ENCODE assay signal across 21 mouse cellular contexts in genomic region chrX:120287502-120287901, GRCm38 (mm10). TPM values are rescaled to one million over a fixed set of nuclear protein-coding genes. Genes with fewer than 3 reads are reported as not detected.
A peak's percentile ranks its signal among the peaks of the same experiment; 100 is the strongest.
DNase-seq lines count a peak whose midpoint lies in the region; ATAC-seq and TF ChIP-seq lines count a peak whose summit lies in the region.
"Had no signal": no experiment of that assay in that cellular context is flagged by ENCODE, and none has a peak within 500 bp of the region (broad histone marks: within the 10 kb centered on the region; RNA-seq: fewer than 3 reads in every experiment).

No protein-coding gene starts in this region.

- no peak overlapping the region for H3K27ac ChIP-seq in heart, adult 2 months
- H3K27ac ChIP-seq in layer of hippocampus, adult 2 months = no peak overlapping the region
- no peak overlapping the region for H3K27ac ChIP-seq in MEL (ENCODE audit: control insufficient read depth, low read depth, low read length)
- H3K27ac ChIP-seq: embryonic facial prominence, embryonic 15.5 days; forebrain, embryonic 15.5 days; liver, embryonic 13.5 days had no signal

- no peaks in the 10 kb centered on the region for H3K79me2 ChIP-seq in heart, adult 2 months (replicated peaks; ENCODE audit: control insufficient read depth, insufficient read depth, low read length)
- no peaks in the 10 kb centered on the region for H3K79me2 ChIP-seq in MEL (ENCODE audit: control insufficient read depth, insufficient read depth, low read length, poor library complexity)

- ATAC-seq in cerebellum, adult (ENCODE audit: insufficient number of reproducible peaks, low FRiP score, low TSS enrichment) = no peak
- ATAC-seq: forebrain, embryonic 15.5 days; Patski had no signal

- peaks cover 2% of the 10 kb centered on the region; the same call in 1 of the 2 replicates for H3K27me3 ChIP-seq in heart, adult 2 months (ENCODE audit: control insufficient read depth, insufficient read depth, low read length)
- no peaks in the 10 kb centered on the region for H3K27me3 ChIP-seq in MEL (ENCODE audit: control insufficient read depth in 1 of 2, insufficient read depth in 2 of 2, low read length in 2 of 2)
- H3K27me3 ChIP-seq: forebrain, embryonic 15.5 days had no signal

- TF ChIP-seq CTCF in heart, adult 2 months (IDR thresholded peaks at IDR 0.05) = peak; percentile 16; the same call in 1 of the 2 replicates
- peak; percentile 75 for TF ChIP-seq CTCF in layer of hippocampus, adult 2 months (conservative IDR thresholded peaks at IDR 0.05)
- TF ChIP-seq CTCF in MEL (IDR thresholded peaks at IDR 0.05 in 2 of 3, conservative IDR thresholded peaks at IDR 0.05 in 1 of 3; ENCODE audit: control insufficient read depth in 1 of 3, insufficient read depth in 1 of 3, low read depth in 2 of 3, low read length in 3 of 3, poor library complexity in 1 of 3, severe bottlenecking in 1 of 3) = peak in 2 of 3 experiments; percentile 25 to 70; a peak in 4 of 6 replicates

- peak; percentile 2 to 6 for DNase-seq in cerebellum, adult 18-20 months
- no peak for DNase-seq in heart, adult 2 months
- DNase-seq in heart, postnatal 10 days = no peak
- DNase-seq in layer of hippocampus, adult 2 months (ENCODE audit: low spot score in 2 of 2) = no peak
- no peak for DNase-seq in layer of hippocampus, adult 9-10 months (ENCODE audit: low spot score)
- peak; percentile 67 for DNase-seq in MEL (ENCODE audit: low read depth, low spot score)
- no peak for DNase-seq in adipocyte (ENCODE audit: low spot score)
- DNase-seq: cerebellum, adult 9-11 months; heart, adult 18-20 months; heart, postnatal 14 days; kidney, postnatal 10 days; left cerebral cortex, postnatal 4 days; liver, embryonic 13.5 days; right cerebral cortex, postnatal 14 days; thymus, postnatal 4 days had no signal

- no peaks in the 10 kb centered on the region; the same call in 1 of the 2 replicates for H3K4me1 ChIP-seq in heart, adult 2 months (ENCODE audit: control insufficient read depth, insufficient read depth, low read length)
- H3K4me1 ChIP-seq in MEL (ENCODE audit: control insufficient read depth in 1 of 2, insufficient read depth in 2 of 2, low read length in 2 of 2) = peaks cover 0 to 2% of the 10 kb centered on the region in 2 experiments; a peak in 1 of 4 replicates
- H3K4me1 ChIP-seq: embryonic facial prominence, embryonic 15.5 days; liver, embryonic 13.5 days had no signal

- TF ChIP-seq POLR2A in heart, adult 2 months (IDR thresholded peaks at IDR 0.05; ENCODE audit: insufficient read depth, low read depth, low read length) = no peak
- no peak for TF ChIP-seq POLR2A in MEL (IDR thresholded peaks at IDR 0.05; ENCODE audit: control insufficient read depth in 1 of 2, insufficient read depth in 1 of 2, low read depth in 1 of 2, low read length in 2 of 2, poor library complexity in 1 of 2)

- TF ChIP-seq EP300 in heart, adult 2 months (IDR thresholded peaks at IDR 0.05; ENCODE audit: insufficient read depth, low read depth, low read length) = no peak
- no peak for TF ChIP-seq EP300 in MEL (IDR thresholded peaks at IDR 0.05; ENCODE audit: low read depth in 1 of 2, low read length in 2 of 2)

- peak; percentile 80 for TF ChIP-seq RAD21 in MEL (IDR thresholded peaks at IDR 0.05; ENCODE audit: low read depth, low read length)

- intact Hi-C loops in heart, adult 2 months (cut with DNase I) = no loop called here
- intact Hi-C loops in heart, postnatal 10 days (cut with DNase I) = no loop called here

- no peaks in the 10 kb centered on the region for H3K36me3 ChIP-seq in heart, adult 2 months (ENCODE audit: control insufficient read depth, insufficient read depth, low read length)
- no peaks in the 10 kb centered on the region for H3K36me3 ChIP-seq in MEL (ENCODE audit: control insufficient read depth in 1 of 2, insufficient read depth in 2 of 2, low read length in 2 of 2)
- H3K36me3 ChIP-seq: embryonic facial prominence, embryonic 15.5 days; forebrain, embryonic 15.5 days; liver, embryonic 13.5 days had no signal

- H3K9ac ChIP-seq in heart, adult 2 months (ENCODE audit: low read depth, low read length) = no peak overlapping the region
- H3K9ac ChIP-seq in MEL (ENCODE audit: control insufficient read depth, low read depth, low read length, poor library complexity, severe bottlenecking) = no peak overlapping the region
- H3K9ac ChIP-seq: embryonic facial prominence, embryonic 15.5 days; forebrain, embryonic 15.5 days; liver, embryonic 13.5 days had no signal

- WGBS in heart, adult 2 months = 7% methylated on average over 1 of the region's 1 CpGs

- H3K9me3 ChIP-seq in MEL (replicated peaks; ENCODE audit: insufficient read depth, low read length) = no peaks in the 10 kb centered on the region
- H3K9me3 ChIP-seq: embryonic facial prominence, embryonic 15.5 days; forebrain, embryonic 15.5 days; liver, embryonic 13.5 days had no signal

- H3K4me3 ChIP-seq in heart, adult 2 months = no peak overlapping the region
- no peak overlapping the region for H3K4me3 ChIP-seq in layer of hippocampus, adult 2 months
- H3K4me3 ChIP-seq in MEL (ENCODE audit: control insufficient read depth in 1 of 2, insufficient read depth in 1 of 2, low read depth in 2 of 2, low read length in 2 of 2) = no peak overlapping the region
- H3K4me3 ChIP-seq: embryonic facial prominence, embryonic 15.5 days; forebrain, embryonic 15.5 days; liver, embryonic 13.5 days had no signal

TF ChIP-seq in MEL, 35 proteins besides CTCF, POLR2A, EP300 and RAD21:
- no peak for TF ChIP-seq ETS1 (IDR thresholded peaks at IDR 0.05; ENCODE audit: low read depth, low read length)
- TF ChIP-seq GATA1 (IDR thresholded peaks at IDR 0.05; ENCODE audit: low read depth, low read length) = peak; percentile 63
- TF ChIP-seq ZC3H11A (IDR thresholded peaks at IDR 0.05; ENCODE audit: low read depth, low read length) = peak; percentile 67
- TF ChIP-seq ZNF384 (IDR thresholded peaks at IDR 0.05; ENCODE audit: low read depth, low read length) = no peak
- TF ChIP-seq CHD2 (IDR thresholded peaks at IDR 0.05; ENCODE audit: low read length) = no peak
- peak; percentile 83 for TF ChIP-seq SMC3 (IDR thresholded peaks at IDR 0.05; ENCODE audit: low read depth, low read length)
- no peak for TF ChIP-seq E2F4 (IDR thresholded peaks at IDR 0.05; ENCODE audit: borderline replicate concordance, low read depth, low read length)

RNA-seq across cellular contexts. Expression of gene Pcdh11x, which starts 2.6 kb away (rescaled TPM):
- total RNA-seq in heart, adult 2 months (2021) = under 1 TPM in 1 of 2 experiments, not detected in 1; 0.10 TPM
- polyA plus RNA-seq in heart, adult 2 months (2012; rRNA removed) = 0.08 TPM in 1 of 2 replicates, not detected in the other
- total RNA-seq in heart, postnatal 10 days (2021) = under 1 TPM; 0.07 to 0.12 TPM
- 1 to 10 TPM; 6.1 to 7.4 TPM for total RNA-seq in layer of hippocampus, adult 2 months (2021)
- total RNA-seq in MEL (2012; rRNA removed) = 0.07 TPM in 1 of 2 replicates, not detected in the other
- not detected for polyA plus RNA-seq in MEL (2012; ENCODE audit: insufficient read depth in 1 of 2, insufficient read length in 2 of 2, low read depth in 1 of 2, low replicate concordance in 2 of 2, missing spikeins in 1 of 2)

RNA-seq across cellular contexts. Expression of gene H2afb3, which starts 25.4 kb away (rescaled TPM):
- not detected for total RNA-seq in heart, adult 2 months (2021)
- polyA plus RNA-seq in heart, adult 2 months (2012; rRNA removed) = not detected in 2 replicates
- not detected for total RNA-seq in heart, postnatal 10 days (2021)
- total RNA-seq in layer of hippocampus, adult 2 months (2021) = not detected
- not detected in 2 replicates for total RNA-seq in MEL (2012; rRNA removed)
- polyA plus RNA-seq in MEL (2012; ENCODE audit: insufficient read depth in 1 of 2, insufficient read length in 2 of 2, low read depth in 1 of 2, low replicate concordance in 2 of 2, missing spikeins in 1 of 2) = not detected
- total RNA-seq: gastrocnemius, adult 18-20 months; heart, adult 18-20 months; heart, postnatal 14 days; layer of hippocampus, postnatal 14 days; left cerebral cortex, postnatal 4 days had no signal
- polyA plus RNA-seq: embryonic facial prominence, embryonic 15.5 days; forebrain, embryonic 15.5 days; liver, embryonic 13.5 days; Patski had no signal

Comparison
In these comparisons a context has a peak if more than half of its experiments do, and no peak if none do; other contexts are left out.
1. DNase-seq: peak in cerebellum, adult 18-20 months (2 of 2) and MEL (single experiment); none in heart, adult 2 months (0 of 2), heart, postnatal 10 days (0 of 2), layer of hippocampus, adult 2 months (0 of 2), layer of hippocampus, adult 9-10 months (single experiment) and adipocyte (single experiment).
2. CTCF ChIP-seq: peak in every context shown above with its lines; median percentile 75 in layer of hippocampus, adult 2 months; 48 in MEL; 16 in heart, adult 2 months.